Mouse (Mus musculus): ENCODE results near the gene Olfr1253. TPM values are rescaled to one million over a fixed set of nuclear protein-coding genes. Genes with fewer than 3 reads are reported as not detected.

Gene Olfr1253
- polyA plus RNA-seq (2015; fragmentation: Nextera tagmentation; extraction: Ambion mirVana): not detected in 2 replicates

DNA sequence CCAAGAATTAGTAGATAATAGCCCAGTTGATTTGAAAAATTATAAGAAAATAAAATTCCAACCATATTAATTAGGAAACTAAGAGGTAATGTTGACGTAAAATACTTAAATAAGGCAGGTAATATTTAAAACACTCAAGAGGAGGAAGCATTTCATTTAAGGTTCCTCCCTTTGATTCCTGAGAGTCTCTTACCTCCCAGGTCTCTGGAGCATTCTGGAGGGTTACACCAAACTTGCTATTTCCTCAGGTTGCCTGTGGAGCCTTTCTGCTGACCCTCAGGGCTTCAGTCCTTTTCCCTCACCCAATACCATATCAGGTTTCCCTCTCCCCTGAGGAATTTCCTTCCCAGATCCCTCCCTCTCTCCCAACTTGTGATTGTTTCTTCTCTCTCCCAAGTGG is at the start of gene Olfr1253:
Olfr1253 (minus strand) TSS at position 101 of the 400 bp plus-strand sequence.
- Histone ChIP-seq H3K9me3 (ENCODE audit: control insufficient read depth) (no peaks in the 10 kb centered on the region), H3K4me3 (ENCODE audit: low read depth, low read length) (no peak within 1 kb of the TSS), H3K36me3 (ENCODE audit: control insufficient read depth, insufficient read depth) (no peaks in the 10 kb centered on the region), H3K4me2 (replicated peaks; ENCODE audit: low read depth) (no peak within 1 kb of the TSS), H3K27me3 (replicated peaks; ENCODE audit: control insufficient read depth, insufficient read depth, low read length) (no peaks in the 10 kb centered on the region), H3K4me1 (replicated peaks; ENCODE audit: control insufficient read depth, insufficient read depth, low read length) (no peaks in the 10 kb centered on the region), H3K9ac (ENCODE audit: low read depth, low read length) (no peak within 1 kb of the TSS), H3K27ac (ENCODE audit: low read depth, low read length) (no peak within 1 kb of the TSS)
- 85% methylated on average over 1 of the region's 1 CpGs for WGBS
- TF ChIP-seq CTCF (IDR thresholded peaks at IDR 0.05; ENCODE audit: low read depth): no peak
- no peak for ATAC-seq

DNA sequence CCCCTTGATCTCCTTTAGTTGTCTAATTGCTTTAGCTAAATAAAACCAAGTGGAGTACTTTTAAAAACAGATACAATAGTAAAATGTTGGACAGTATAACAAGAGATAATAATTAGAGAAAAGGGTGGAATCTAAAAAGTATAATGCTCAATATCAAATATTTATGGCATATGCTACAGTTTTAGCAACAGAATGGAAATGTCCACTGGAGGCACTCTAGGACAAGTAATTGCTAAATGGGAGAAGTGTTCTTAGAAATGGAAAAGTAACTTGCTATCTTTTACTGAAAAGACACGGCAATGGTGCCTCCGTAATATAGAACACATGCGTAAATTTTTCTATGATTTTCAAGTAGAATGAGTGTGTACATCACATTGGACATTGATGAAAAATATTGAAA is 42.7 kb upstream of the Olfr1253 start:
- Histone ChIP-seq H3K4me2 (replicated peaks; ENCODE audit: low read depth) (no peak overlapping the region), H3K9me3 (ENCODE audit: control insufficient read depth) (no peaks in the 10 kb centered on the region), H3K9ac (ENCODE audit: low read depth, low read length) (no peak overlapping the region), H3K27me3 (replicated peaks; ENCODE audit: control insufficient read depth, insufficient read depth, low read length) (no peaks in the 10 kb centered on the region), H3K27ac (ENCODE audit: low read depth, low read length) (no peak overlapping the region), H3K36me3 (ENCODE audit: control insufficient read depth, insufficient read depth) (no peaks in the 10 kb centered on the region), H3K4me1 (replicated peaks; ENCODE audit: control insufficient read depth, insufficient read depth, low read length) (no peaks in the 10 kb centered on the region), H3K4me3 (ENCODE audit: low read depth, low read length) (no peak overlapping the region)
- no peak for ATAC-seq
- WGBS: 92% methylated on average over 3 of the region's 3 CpGs
- TF ChIP-seq CTCF (IDR thresholded peaks at IDR 0.05; ENCODE audit: low read depth): no peak

DNA sequence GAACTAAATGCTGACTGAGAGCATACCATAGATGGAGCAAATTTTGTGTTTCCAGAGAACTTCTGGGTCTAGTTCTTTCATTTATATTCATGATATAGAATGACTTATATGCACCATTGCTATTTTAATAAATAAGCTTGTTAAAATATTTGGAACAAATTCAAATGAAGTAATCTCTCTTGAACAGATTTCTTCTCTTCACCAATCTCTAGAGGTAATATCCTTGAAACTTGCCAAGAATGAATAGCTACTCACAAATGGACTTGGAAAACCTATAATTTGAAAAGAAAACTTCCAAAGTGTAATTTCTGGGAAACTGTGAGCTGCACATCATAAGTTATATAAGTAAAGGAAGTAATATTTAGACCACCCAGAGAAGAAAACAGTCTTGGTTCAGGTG is 36.6 kb upstream of the Olfr1253 start, which contains the start of gene Olfr1254:
Olfr1254 (minus strand) TSS at position 101 of the 400 bp plus-strand sequence.
- no peak within 1 kb of the TSS for H3K9ac ChIP-seq (ENCODE audit: low read depth, low read length)
- H3K4me2 ChIP-seq (replicated peaks; ENCODE audit: low read depth): no peak within 1 kb of the TSS
- H3K4me1 ChIP-seq (replicated peaks; ENCODE audit: control insufficient read depth, insufficient read depth, low read length): no peaks in the 10 kb centered on the region
- no peak within 1 kb of the TSS for H3K4me3 ChIP-seq (ENCODE audit: low read depth, low read length)
- H3K27me3 ChIP-seq (replicated peaks; ENCODE audit: control insufficient read depth, insufficient read depth, low read length): no peaks in the 10 kb centered on the region
- H3K27ac ChIP-seq (ENCODE audit: low read depth, low read length): no peak within 1 kb of the TSS
- H3K9me3 ChIP-seq (ENCODE audit: control insufficient read depth): no peaks in the 10 kb centered on the region
- TF ChIP-seq CTCF (IDR thresholded peaks at IDR 0.05; ENCODE audit: low read depth): no peak
- ATAC-seq: no peak
- no peaks in the 10 kb centered on the region for H3K36me3 ChIP-seq (ENCODE audit: control insufficient read depth, insufficient read depth)

DNA sequence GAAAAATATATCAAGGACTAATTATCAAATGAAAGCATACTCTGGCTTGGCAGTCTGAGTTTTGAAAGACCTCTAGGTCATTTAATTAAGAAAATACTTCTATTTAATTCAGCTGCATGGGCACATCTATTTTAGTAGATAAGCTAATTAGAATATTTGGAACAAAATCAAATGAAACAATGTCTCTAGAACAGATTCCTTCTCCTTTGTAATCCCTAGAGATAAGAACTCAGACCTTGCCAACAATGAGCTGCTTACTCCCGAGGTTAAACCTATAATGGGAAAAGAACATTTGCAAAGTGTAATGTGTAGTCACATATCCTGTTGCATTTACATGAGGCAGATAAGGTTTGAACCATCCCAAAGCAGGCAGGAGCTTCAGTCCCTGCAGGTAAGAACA is 32.0 kb downstream of the Olfr1253 start, which contains the start of gene Olfr1252:
Olfr1252 (minus strand) TSS at position 101 of the 400 bp plus-strand sequence.
- no peak within 1 kb of the TSS for H3K4me2 ChIP-seq (replicated peaks; ENCODE audit: low read depth)
- no peak within 1 kb of the TSS for H3K4me3 ChIP-seq (ENCODE audit: low read depth, low read length)
- 46% methylated on average over 1 of the region's 1 CpGs for WGBS
- H3K36me3 ChIP-seq (ENCODE audit: control insufficient read depth, insufficient read depth): no peaks in the 10 kb centered on the region
- TF ChIP-seq CTCF (IDR thresholded peaks at IDR 0.05; ENCODE audit: low read depth): no peak
- H3K9ac ChIP-seq (ENCODE audit: low read depth, low read length): no peak within 1 kb of the TSS
- no peaks in the 10 kb centered on the region for H3K27me3 ChIP-seq (replicated peaks; ENCODE audit: control insufficient read depth, insufficient read depth, low read length)
- H3K4me1 ChIP-seq (replicated peaks; ENCODE audit: control insufficient read depth, insufficient read depth, low read length): no peaks in the 10 kb centered on the region
- H3K9me3 ChIP-seq (ENCODE audit: control insufficient read depth): no peaks in the 10 kb centered on the region
- H3K27ac ChIP-seq (ENCODE audit: low read depth, low read length): no peak within 1 kb of the TSS
- no peak for ATAC-seq

Other genes starting within 250 kb of the Olfr1253 start
- not detected in 2 replicates for gene Olfr1243, start 225.6 kb downstream of the Olfr1253 start, polyA plus RNA-seq (2015; fragmentation: Nextera tagmentation; extraction: Ambion mirVana)
- gene Olfr1245, start 178.6 kb downstream of the Olfr1253 start, polyA plus RNA-seq (2015; fragmentation: Nextera tagmentation; extraction: Ambion mirVana): not detected in 2 replicates
- not detected in 2 replicates for gene Olfr1246, start 163.9 kb downstream of the Olfr1253 start, polyA plus RNA-seq (2015; fragmentation: Nextera tagmentation; extraction: Ambion mirVana)
- gene Olfr1247, start 143.0 kb downstream of the Olfr1253 start, polyA plus RNA-seq (2015; fragmentation: Nextera tagmentation; extraction: Ambion mirVana): not detected in 2 replicates
- not detected in 2 replicates for gene Olfr1248, start 138.8 kb downstream of the Olfr1253 start, polyA plus RNA-seq (2015; fragmentation: Nextera tagmentation; extraction: Ambion mirVana)
- gene Olfr1249, start 122.1 kb downstream of the Olfr1253 start, polyA plus RNA-seq (2015; fragmentation: Nextera tagmentation; extraction: Ambion mirVana): not detected in 2 replicates
- gene Olfr1250, start 95.6 kb downstream of the Olfr1253 start, polyA plus RNA-seq (2015; fragmentation: Nextera tagmentation; extraction: Ambion mirVana): not detected in 2 replicates
- gene Olfr1251, start 85.2 kb downstream of the Olfr1253 start, polyA plus RNA-seq (2015; fragmentation: Nextera tagmentation; extraction: Ambion mirVana): not detected in 2 replicates
- not detected in 2 replicates for gene Olfr1252, start 32.1 kb downstream of the Olfr1253 start, polyA plus RNA-seq (2015; fragmentation: Nextera tagmentation; extraction: Ambion mirVana)
- not detected in 2 replicates for gene Olfr1254, start 36.5 kb upstream of the Olfr1253 start, polyA plus RNA-seq (2015; fragmentation: Nextera tagmentation; extraction: Ambion mirVana)
- not detected in 2 replicates for gene Olfr1255, start 55.0 kb upstream of the Olfr1253 start, polyA plus RNA-seq (2015; fragmentation: Nextera tagmentation; extraction: Ambion mirVana)
- gene Olfr1256, start 84.5 kb upstream of the Olfr1253 start, polyA plus RNA-seq (2015; fragmentation: Nextera tagmentation; extraction: Ambion mirVana): not detected in 2 replicates
- not detected in 2 replicates for gene Olfr48, start 91.1 kb upstream of the Olfr1253 start, polyA plus RNA-seq (2015; fragmentation: Nextera tagmentation; extraction: Ambion mirVana)
- not detected in 2 replicates for gene Olfr1257, start 121.3 kb upstream of the Olfr1253 start, polyA plus RNA-seq (2015; fragmentation: Nextera tagmentation; extraction: Ambion mirVana)
- gene Olfr1258, start 170.2 kb upstream of the Olfr1253 start, polyA plus RNA-seq (2015; fragmentation: Nextera tagmentation; extraction: Ambion mirVana): 0.04 and 0.05 TPM in 2 replicates
- not detected in 2 replicates for gene Olfr1259, start 191.6 kb upstream of the Olfr1253 start, polyA plus RNA-seq (2015; fragmentation: Nextera tagmentation; extraction: Ambion mirVana)
- gene Olfr1260, start 217.2 kb upstream of the Olfr1253 start, polyA plus RNA-seq (2015; fragmentation: Nextera tagmentation; extraction: Ambion mirVana): not detected in 2 replicates
- gene Olfr1261, start 234.1 kb upstream of the Olfr1253 start, polyA plus RNA-seq (2015; fragmentation: Nextera tagmentation; extraction: Ambion mirVana): not detected in 2 replicates
- gene Olfr1262, start 243.1 kb upstream of the Olfr1253 start, polyA plus RNA-seq (2015; fragmentation: Nextera tagmentation; extraction: Ambion mirVana): not detected in 2 replicates

Measured in intestine, postnatal 0 days (tissue).